Mouse (Mus musculus): ENCODE data around the gene Eml1. TPM values are rescaled to one million over a fixed set of nuclear protein-coding genes. Genes with fewer than 3 reads are reported as not detected.

Gene Eml1
- total RNA-seq (2023; ENCODE audit: inconsistent age): not detected in 4 replicates

GRCm38 (mm10) chr12:108370596-108371428, at the start of gene Eml1:
Gene Eml1, plus strand, starts transcription at chr12:108370957.

GRCm38 (mm10) chr12:108333895-108334445, 36.8 kb upstream of the Eml1 start, which contains the start of gene Cyp46a1:
Gene Cyp46a1, plus strand, starts transcription at chr12:108334381.

GRCm38 (mm10) chr12:108554120-108554841, 183.5 kb downstream of the Eml1 start, which contains the start of gene Evl:
Gene Evl, plus strand, starts transcription at chr12:108554720.

Other genes with a start within 250 kb of the Eml1 start
- gene Setd3, start 191.6 kb upstream of the Eml1 start, total RNA-seq (2023; ENCODE audit: inconsistent age): 51.5 to 57.1 TPM (median 55.4 TPM) in 4 replicates
- gene Ccnk, start 191.4 kb upstream of the Eml1 start, total RNA-seq (2023; ENCODE audit: inconsistent age): 99.3 to 108 TPM (median 104 TPM) in 4 replicates
- gene Ccdc85c, start 95.5 kb upstream of the Eml1 start, total RNA-seq (2023; ENCODE audit: inconsistent age): 0.80 to 1.2 TPM (median 0.98 TPM) in 4 replicates
- not detected in 4 replicates for gene Hhipl1, start 64.7 kb upstream of the Eml1 start, total RNA-seq (2023; ENCODE audit: inconsistent age)
- gene Cyp46a1, start 36.6 kb upstream of the Eml1 start, total RNA-seq (2023; ENCODE audit: inconsistent age): not detected in 4 replicates
- 462 to 497 TPM (median 482 TPM) in 4 replicates for gene Evl, start 183.8 kb downstream of the Eml1 start, total RNA-seq (2023; ENCODE audit: inconsistent age)